Mouse (Mus musculus) kidney, postnatal 36 days (tissue): ENCODE results near the gene Litaf.
"Not testable (repeated sequence)": the region's sequence is repeated elsewhere in the genome, so short reads cannot be mapped to it uniquely, and the experiment has no call there.

Experiments
- DNase-seq, 2 experiments: peaks; one replicate each; pipeline ENCODE4 v3.0.0; 2021 to 2022; ENCODE audit warnings: mixed read lengths in 2 of 2

Gene Litaf

GRCm38 (mm10) chr16:11021403-11022112 lies 44.4 kb downstream of the Litaf start:
- no peak for DNase-seq

DNA sequence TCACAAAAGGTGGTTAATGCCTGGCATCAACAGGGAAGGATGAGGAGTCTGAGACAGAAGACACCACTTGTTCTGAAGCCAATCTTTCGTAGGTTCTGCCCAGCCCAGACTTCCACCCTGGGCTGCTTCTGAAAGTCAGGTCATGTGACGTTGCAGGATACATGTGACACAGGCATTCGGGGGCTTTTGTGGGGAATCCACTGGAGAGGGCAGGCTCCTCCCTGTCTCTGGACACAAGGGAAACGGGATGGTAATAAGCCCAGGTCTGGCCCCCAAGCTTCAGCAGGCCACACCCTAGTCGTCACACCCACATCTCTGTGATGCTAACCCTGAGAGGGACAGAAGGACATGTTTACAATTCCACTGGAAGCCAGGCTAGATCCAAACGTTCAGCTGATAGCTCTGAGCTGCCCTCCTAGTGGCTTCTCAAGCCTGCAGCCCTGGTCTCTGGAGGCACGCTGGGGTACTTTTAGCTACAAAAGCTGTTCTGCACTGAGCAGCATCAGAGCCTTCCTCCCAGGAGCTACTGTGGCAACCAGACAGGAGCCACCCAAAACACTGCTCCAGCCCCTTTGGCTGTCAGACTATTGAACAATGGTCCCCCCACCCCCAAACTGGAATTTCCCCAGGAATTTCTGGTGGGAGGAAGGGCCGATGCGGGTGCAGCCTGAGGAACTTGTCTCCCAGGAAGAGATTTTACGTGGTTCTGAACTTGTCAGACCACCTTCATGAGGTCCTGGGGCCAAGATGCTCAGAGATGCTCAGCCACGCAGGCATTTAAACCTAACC lies 48.0 kb downstream of the Litaf start:
- DNase-seq: no peak

DNA sequence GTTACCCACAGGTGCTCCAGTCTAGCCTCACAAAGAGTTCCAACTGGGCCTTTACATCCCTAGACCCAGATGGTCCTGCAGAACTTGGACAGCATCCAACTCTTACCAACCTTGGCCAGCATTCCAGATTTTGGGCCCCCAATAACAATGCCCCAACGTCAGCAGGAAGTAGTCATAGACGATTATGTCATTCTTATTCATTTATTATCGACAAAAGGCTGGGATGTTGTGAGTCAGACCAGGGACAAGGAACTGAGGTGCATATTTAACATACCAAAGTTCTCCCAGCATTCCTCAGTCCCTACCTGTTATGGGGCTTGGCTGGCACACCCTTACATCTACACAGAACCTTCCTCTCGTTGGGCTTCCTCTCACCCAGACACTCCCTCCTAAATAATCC lies 49.6 kb downstream of the Litaf start:
- DNase-seq: no peak

GRCm38 (mm10) chr16:11014407-11014806 lies 51.5 kb downstream of the Litaf start:
- peak in 1 of 2 experiments; percentile 46 for DNase-seq

GRCm38 (mm10) chr16:11013464-11014147 lies 52.4 kb downstream of the Litaf start:
- not testable (repeated sequence) for DNase-seq

DNA sequence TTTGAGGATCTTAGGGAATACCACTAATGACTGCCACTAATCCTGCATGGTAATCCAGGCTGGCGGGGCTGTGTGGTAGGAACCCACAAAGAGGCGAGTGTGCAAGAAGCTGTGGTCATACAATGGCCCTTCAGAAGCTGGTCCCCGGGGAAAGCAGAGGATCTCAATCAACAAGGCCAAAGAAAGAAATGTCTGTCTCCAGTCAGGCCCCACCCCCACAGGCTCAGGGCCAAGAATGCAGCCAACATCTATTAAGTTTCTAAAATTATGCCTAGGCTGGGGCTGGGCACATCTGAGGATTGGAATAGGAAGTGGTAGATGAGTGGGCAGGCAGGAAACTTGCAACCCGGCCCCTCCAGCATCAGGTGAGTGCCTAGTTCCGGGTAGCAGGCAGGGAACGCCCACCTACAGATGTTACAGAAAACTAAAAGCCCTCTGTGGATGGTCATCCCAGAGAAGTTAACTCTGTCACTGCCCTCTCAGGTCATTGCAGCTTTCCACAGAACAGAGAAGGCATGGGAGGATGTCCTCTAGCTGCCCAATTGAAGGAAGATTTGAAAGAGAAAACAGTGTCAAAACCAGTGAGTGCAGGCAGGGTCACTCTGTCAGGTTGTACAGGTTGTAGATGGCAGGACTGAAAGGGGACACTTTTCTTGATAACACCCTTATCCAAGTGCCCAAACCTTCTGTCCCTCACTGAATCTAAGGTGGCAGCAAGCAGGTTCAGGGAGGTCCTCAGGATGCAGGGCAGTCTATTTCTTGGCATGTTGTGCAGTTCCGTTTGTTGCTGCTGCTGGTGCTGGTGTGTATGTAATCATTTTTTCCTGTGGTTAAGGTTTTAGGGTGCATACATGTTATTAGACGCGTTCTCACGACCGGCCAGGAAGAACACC lies 53.1 kb downstream of the Litaf start:
- peak; percentile 66 to 82 for DNase-seq

DNA sequence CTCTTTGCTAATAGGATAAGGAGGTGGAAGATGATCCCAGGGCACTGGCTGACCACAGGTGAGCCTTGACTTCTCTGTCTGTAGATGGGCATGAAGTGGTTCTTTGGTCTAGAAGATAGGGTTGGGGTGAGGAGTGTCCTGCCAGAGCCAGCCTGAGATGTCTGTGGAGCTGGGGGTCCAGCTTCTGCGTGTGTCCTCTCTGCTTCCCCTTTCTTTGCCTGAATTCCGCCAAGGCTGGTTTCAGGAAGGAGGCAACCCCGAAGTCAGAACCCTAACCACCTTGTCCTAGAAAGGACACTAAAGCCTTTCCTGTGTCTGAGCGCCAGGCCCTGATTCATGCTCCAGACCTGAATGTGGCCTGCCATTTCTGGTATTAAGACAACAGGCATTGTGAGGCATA lies 54.0 kb downstream of the Litaf start:
- no peak for DNase-seq

- no peak for DNase-seq
These were observed 54.8 kb downstream of the Litaf start for GRCm38 (mm10) chr16:11011206-11011605.

DNA sequence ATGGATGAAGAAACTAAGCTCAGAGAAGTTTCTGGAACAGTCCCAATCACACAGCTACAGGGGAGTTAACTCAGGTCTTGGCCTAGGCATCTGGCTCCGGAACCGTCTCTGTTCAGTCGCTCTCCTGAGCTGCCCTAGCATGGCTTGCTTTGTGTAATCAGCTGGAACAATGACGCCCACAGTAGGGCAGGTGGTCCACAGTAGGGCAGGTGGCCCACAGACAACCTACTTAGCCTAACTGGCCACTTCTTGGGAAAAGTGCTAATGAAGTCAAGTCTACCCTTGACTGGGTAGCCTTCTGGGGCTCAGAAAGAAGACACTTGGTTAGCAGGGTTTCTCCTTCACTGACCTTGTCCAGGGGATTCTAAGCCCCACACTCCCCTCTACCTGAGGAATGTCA lies 55.7 kb downstream of the Litaf start:
- DNase-seq: no peak

GRCm38 (mm10) chr16:11008162-11008991 lies 57.6 kb downstream of the Litaf start:
- DNase-seq: peak; percentile 85 to 93

DNA sequence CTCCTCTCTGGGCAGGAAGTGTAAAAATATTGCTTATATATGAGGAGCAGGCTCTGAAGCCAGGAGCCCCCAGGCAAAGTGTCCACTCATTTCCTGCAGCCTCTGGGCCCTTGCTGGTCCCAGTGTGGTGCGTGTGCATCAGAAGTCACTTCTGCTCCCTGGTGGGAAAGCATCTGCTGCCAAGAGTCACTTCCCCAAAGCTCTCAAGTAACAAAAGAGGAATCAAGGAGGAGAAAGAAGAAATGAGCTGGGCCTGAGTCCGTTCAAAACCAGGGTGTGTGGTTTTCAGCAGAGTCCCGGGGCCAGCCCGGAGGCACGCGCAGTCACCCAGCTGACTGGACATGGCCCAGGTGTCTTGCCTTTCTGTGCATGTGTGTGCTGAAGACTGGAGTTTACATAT lies 59.9 kb downstream of the Litaf start:
- peak in 1 of 2 experiments; percentile 27 for DNase-seq

GRCm38 (mm10) chr16:11001703-11002659 lies 64.0 kb downstream of the Litaf start:
- peak in 1 of 2 experiments; percentile 39 for DNase-seq

GRCm38 (mm10) chr16:10999809-11000208 lies 66.1 kb downstream of the Litaf start:
- no peak for DNase-seq

GRCm38 (mm10) chr16:10998224-10998623 lies 67.7 kb downstream of the Litaf start:
- no peak for DNase-seq

DNA sequence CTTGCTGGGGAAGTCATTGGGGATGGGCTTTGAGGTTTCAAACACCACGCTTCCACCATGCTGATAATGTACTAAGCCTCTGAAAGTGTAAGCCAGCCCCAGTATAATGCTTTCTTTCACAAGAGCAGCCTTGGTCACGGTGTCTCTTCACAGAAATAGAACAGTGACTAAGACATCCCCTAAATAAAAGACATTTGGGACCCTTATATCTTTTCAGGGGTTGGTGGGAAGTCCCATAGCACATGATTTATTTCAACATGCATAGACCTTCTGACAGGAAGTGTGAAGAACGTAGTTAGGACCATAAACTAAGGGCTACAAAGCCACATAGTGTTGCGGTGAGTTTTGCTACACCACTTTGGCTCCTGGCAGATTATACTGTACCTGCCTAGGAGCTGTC lies 69.4 kb downstream of the Litaf start:
- DNase-seq: no peak

DNA sequence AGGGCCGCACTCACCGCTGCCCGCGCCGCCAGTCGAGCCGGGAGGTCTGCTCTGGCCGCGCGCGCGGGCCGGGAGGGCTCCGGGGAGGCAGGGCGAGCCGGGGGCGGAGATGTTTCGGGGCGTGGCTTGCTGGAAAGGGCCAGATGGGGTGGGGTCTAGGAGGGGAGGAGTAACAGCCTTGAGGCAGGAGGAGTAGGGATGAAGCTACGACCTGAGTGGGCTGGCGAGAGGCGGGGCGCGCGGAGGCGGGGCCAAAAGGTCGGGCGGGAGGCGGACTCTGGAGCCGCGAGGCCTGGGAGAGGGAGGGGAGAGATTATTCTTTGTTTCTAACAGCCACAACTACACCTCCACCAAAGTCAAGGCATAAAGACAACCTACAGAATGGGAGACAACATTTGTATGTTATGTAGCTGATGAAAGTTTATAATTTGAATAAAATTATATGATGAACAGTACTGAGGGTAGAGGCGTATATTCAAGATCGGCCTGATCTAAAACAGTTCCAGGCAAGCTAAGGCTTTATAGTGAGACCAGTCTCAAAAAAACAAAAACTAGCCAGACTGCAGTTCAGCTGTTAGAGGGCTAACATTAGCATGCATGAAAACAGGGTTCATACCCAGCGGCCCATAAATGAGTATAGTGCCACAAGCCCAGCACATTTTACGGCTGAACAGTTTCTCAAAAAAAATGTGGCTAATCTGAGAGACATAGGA lies 72.8 kb downstream of the Litaf start:
- DNase-seq: peak; percentile 97 to 98

GRCm38 (mm10) chr16:10992090-10993031 lies 73.6 kb downstream of the Litaf start:
- DNase-seq: peak in 1 of 2 experiments; percentile 56

GRCm38 (mm10) chr16:10991737-10992089 lies 74.2 kb downstream of the Litaf start:
- DNase-seq: no peak

GRCm38 (mm10) chr16:10990763-10991162 lies 75.2 kb downstream of the Litaf start:
- peak; percentile 24 to 30 for DNase-seq
